Mouse (Mus musculus) kidney, postnatal 0 days (tissue): ENCODE measurements around the gene Liph. TPM values are rescaled to one million over a fixed set of nuclear protein-coding genes. Genes with fewer than 3 reads are reported as not detected.
"Not testable (repeated sequence)": the region's sequence is repeated elsewhere in the genome, so short reads cannot be mapped to it uniquely, and the experiment has no call there.

ENCODE experiments used
- ATAC-seq: fragments of 200-750 bp; cut with Nextera tagmentation; replicated peaks from 2 replicates; pipeline ENCODE4 v1.8.0; 2017; ENCODE audit warnings: low read depth, moderate number of reproducible peaks, moderate TSS enrichment, moderate library complexity; ENCODE audit not compliant: low FRiP score
- DNase-seq: peaks from one replicate; pipeline ENCODE4 v3.0.0-alpha.2; 2016; ENCODE audit warnings: low spot score
- H3K27ac ChIP-seq: fragments of 300-500 bp; sonication (generic); 2 replicates; pipeline ENCODE4 v1.5.1; 2014; ENCODE audit warnings: mild to moderate bottlenecking
- H3K27me3 ChIP-seq: fragments of 300-500 bp; sonication (generic); 2 replicates; pipeline ENCODE4 v1.6.1; 2014; ENCODE audit warnings: low read length, mixed read lengths; ENCODE audit not compliant: insufficient read depth
- H3K36me3 ChIP-seq: fragments of 300-500 bp; sonication (generic); 2 replicates; pipeline ENCODE4 v1.6.1; 2014; ENCODE audit warnings: low read length, mixed read lengths; ENCODE audit not compliant: insufficient read depth
- H3K4me1 ChIP-seq: fragments of 300-500 bp; sonication (generic); replicated peaks from 2 replicates; pipeline ENCODE4 v1.6.1; 2014; ENCODE audit warnings: antibody characterized with exemption, low read length, mixed read lengths; ENCODE audit not compliant: insufficient read depth
- H3K4me2 ChIP-seq: fragments of 300-500 bp; sonication (generic); 2 replicates; pipeline ENCODE4 v1.6.1; 2014; ENCODE audit warnings: mild to moderate bottlenecking, low read length, moderate library complexity, mixed read lengths
- H3K4me3 ChIP-seq: fragments of 300-500 bp; sonication (generic); replicated peaks from 2 replicates; pipeline ENCODE4 v1.5.1; 2014; ENCODE audit warnings: low read depth, low read length
- H3K9ac ChIP-seq: fragments of 300-500 bp; sonication (generic); 2 replicates; pipeline ENCODE4 v1.6.1; 2014; ENCODE audit warnings: low read depth, low read length
- H3K9me3 ChIP-seq: fragments of 300-500 bp; sonication (generic); replicated peaks from 2 replicates; pipeline ENCODE4 v1.6.1; 2016; ENCODE audit warnings: low read length, inconsistent platforms, mixed read lengths
- CTCF ChIP-seq: IDR thresholded peaks from 2 replicates; pipeline ENCODE4 v1.5.1; 2016; ENCODE audit warnings: antibody characterized with exemption, low read depth, mild to moderate bottlenecking, moderate library complexity
- WGBS: fragments of 180-500 bp; shearing (Covaris S2); extraction: QIAGEN DNeasy Blood & Tissue Kit; methylation state at CpG from one replicate; pipeline ENCODE4 v1.1.7; 2014; 5-methylcytosine and 5-hydroxymethylcytosine counted together
- polyA plus RNA-seq: library from polyadenylated mRNA; unstranded; fragments of >200 nt; fragmentation: Nextera tagmentation; extraction: Ambion mirVana; gene quantifications from 2 replicates; pipeline ENCODE4 v1.2.1, GENCODE M21; 2015

Liph gene
- polyA plus RNA-seq, 1 experiment from 2014 or later, result 1.0 TPM

DNA sequence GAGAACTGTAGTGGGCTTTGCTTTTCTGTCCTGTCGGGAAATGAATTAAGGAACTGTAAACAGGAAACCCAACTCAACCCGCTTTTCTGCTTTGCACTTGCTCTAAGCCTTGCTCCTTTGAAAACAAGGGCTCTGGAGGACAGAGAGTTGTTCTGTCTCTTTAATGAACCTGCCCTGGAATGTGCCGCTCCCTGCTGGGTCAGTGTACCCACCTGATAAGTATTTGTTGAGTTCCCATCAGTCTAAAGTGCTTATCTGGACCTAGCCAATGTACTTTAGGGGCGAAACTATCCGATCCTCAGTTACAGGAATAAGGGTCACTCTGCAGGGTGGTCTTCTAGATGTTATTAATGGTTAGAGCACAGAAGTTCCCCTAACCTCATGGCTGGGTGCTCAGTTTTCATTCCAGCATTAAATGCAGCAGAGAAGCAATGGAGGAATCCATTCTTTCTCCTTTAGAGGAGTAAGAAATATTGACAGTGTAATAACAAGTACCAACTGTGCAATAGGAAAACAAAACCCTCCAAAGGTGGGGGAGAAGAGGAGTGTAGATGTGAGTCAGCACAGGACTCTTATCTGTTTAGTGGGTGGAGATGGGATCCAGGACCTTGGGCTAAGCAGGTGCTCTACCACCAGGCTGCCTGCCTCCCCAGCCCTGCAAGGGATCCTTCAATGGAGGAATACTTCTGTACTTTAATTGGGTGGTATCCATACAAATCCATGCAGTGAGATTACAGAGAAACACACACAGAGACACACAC, 1.6 kb upstream of the Liph start:
- Histone ChIP-seq H3K4me1 (no peaks in the 10 kb centered on the region), H3K9me3 (no peaks in the 10 kb centered on the region), H3K4me2 (no peak overlapping the region), H3K27me3 (no peaks in the 10 kb centered on the region), H3K9ac (no peak overlapping the region), H3K4me3 (no peak overlapping the region), H3K36me3 (no peaks in the 10 kb centered on the region), H3K27ac (no peak overlapping the region)
- no peak for DNase-seq
- no peak for ATAC-seq
- TF ChIP-seq CTCF, result no peak
- 49% methylated on average over 5 of the region's 5 CpGs for WGBS

DNA sequence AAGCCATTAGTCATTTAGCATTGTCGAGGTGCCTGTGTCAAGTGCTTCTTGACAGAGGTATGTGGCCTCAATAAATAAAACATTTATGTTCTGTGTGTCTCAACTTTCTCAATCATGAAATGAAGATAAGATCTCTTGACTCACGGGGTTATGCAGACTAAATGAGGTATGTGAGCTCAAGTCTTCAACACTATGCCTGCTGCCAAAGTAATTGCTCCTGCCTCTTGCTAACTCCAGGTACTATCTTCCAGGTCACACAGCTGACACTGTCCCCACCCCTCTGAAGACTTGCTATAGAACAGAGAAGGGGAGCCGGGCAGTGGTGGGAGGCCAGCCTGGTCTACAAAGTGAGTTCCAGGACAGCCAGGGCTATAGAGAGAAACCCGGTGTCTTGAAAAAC, 939 bp upstream of the Liph start:
- Histone ChIP-seq H3K27ac (no peak overlapping the region), H3K36me3 (no peaks in the 10 kb centered on the region), H3K9me3 (no peaks in the 10 kb centered on the region), H3K4me3 (no peak overlapping the region), H3K4me1 (no peaks in the 10 kb centered on the region), H3K27me3 (no peaks in the 10 kb centered on the region), H3K4me2 (no peak overlapping the region), H3K9ac (no peak overlapping the region)
- 26% methylated on average over 4 of the region's 4 CpGs for WGBS
- no peak for DNase-seq
- no peak for TF ChIP-seq CTCF
- no peak for ATAC-seq

DNA sequence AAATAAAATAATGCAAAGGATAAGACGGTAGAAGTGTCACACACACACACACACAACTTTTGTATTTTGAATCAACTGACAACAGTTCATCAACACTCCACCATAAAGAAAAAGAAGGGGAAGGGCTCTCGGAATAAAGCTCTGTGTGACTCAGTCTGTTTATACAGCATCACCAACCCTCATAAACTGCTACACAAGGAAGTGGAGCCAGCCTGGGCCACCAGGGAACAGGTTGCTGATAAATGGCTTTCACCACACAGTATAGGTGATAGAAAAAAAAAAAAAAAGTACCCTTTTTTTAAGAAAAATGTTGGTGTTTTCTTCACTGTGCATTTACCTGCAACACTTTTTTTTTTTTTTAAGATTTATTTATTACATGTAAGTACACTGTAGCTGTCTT, 3.7 kb downstream of the Liph start:
- 77% methylated on average over 2 of the region's 2 CpGs for WGBS
- no peaks in the 10 kb centered on the region for H3K36me3 ChIP-seq
- ATAC-seq (no peak), DNase-seq (no peak)
- H3K4me3 ChIP-seq, result no peak overlapping the region
- H3K4me2 ChIP-seq, result no peak overlapping the region
- TF ChIP-seq CTCF, result no peak
- H3K9ac ChIP-seq, result no peak overlapping the region
- no peak overlapping the region for H3K27ac ChIP-seq
- H3K4me1 ChIP-seq, result no peaks in the 10 kb centered on the region
- H3K9me3 ChIP-seq, result no peaks in the 10 kb centered on the region
- no peaks in the 10 kb centered on the region for H3K27me3 ChIP-seq

DNA sequence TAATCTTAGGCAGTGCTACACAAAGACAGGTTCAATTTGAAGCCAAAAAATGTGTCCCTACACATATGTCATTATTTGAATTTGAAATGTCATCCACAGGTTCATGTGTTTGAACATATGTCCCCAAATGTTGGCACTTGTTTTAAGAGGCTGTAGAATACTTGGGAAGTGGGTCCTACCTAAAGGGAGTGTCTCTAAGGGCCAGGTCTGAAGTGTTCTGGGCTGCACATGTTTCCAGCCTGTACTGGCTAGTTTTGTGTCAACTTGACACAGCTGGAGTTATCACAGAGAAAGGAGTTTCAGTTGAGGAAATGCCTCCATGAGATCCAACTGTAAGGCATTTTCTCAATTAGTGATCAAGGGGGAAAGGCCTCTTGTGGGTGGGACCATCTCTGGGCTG, 4.6 kb downstream of the Liph start:
- not testable (repeated sequence) for H3K9me3 ChIP-seq, H3K27ac ChIP-seq, H3K36me3 ChIP-seq, ATAC-seq, H3K4me2 ChIP-seq, DNase-seq, H3K4me1 ChIP-seq, H3K9ac ChIP-seq, H3K4me3 ChIP-seq, H3K27me3 ChIP-seq

DNA sequence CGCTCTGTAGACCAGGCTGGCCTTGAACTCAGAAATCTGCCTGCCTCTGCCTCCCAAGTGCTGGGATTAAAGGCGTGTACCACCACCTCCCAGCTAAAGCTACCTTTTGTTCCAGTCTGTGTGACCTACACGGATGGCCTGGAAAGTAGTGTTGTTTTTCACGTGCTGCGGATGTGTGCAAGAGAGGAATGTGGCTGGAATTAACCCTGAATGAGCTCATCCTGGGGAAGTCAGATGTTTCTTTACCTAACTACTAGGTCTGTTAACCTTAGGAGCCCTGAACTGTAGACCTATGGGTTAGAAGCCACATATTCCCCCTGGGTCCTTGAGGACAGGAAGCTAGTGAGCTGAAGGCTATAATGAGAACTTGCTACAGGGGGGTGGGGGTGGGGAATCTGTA, 7.5 kb downstream of the Liph start:
- Histone ChIP-seq H3K4me2 (no peak overlapping the region), H3K9ac (no peak overlapping the region), H3K36me3 (no peaks in the 10 kb centered on the region), H3K27ac (no peak overlapping the region), H3K27me3 (no peaks in the 10 kb centered on the region), H3K4me1 (no peaks in the 10 kb centered on the region), H3K9me3 (no peaks in the 10 kb centered on the region), H3K4me3 (no peak overlapping the region)
- no peak for TF ChIP-seq CTCF
- ATAC-seq, result no peak
- WGBS, result 49% methylated on average over 5 of the region's 5 CpGs
- no peak for DNase-seq

DNA sequence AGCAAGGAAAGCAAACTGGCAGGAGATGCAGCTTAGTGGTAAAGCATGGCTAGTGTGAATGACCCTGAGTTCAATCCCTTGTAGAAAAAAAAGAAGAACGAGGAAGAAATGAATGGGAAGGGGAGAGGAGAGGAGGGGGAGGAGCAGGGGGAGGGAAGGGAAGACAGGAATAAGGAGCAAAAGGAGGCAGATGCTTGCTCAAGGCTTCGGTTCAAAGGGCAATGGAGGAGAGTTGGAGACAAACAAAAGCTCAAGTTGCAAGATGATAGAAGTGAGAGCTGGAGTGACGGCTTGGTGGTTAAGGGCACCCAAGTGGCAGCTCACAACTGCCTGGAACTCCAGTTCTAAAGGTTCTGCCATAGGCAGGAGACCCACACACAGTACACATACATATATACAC, 9.3 kb downstream of the Liph start:
- TF ChIP-seq CTCF, result no peak
- no peak overlapping the region for H3K4me3 ChIP-seq
- no peaks in the 10 kb centered on the region for H3K27me3 ChIP-seq
- H3K36me3 ChIP-seq, result no peaks in the 10 kb centered on the region
- no peak overlapping the region for H3K27ac ChIP-seq
- DNase-seq (no peak), ATAC-seq (no peak)
- H3K4me2 ChIP-seq, result no peak overlapping the region
- no peaks in the 10 kb centered on the region for H3K4me1 ChIP-seq
- WGBS, result 13% methylated on average over 3 of the region's 3 CpGs
- no peak overlapping the region for H3K9ac ChIP-seq
- no peaks in the 10 kb centered on the region for H3K9me3 ChIP-seq

DNA sequence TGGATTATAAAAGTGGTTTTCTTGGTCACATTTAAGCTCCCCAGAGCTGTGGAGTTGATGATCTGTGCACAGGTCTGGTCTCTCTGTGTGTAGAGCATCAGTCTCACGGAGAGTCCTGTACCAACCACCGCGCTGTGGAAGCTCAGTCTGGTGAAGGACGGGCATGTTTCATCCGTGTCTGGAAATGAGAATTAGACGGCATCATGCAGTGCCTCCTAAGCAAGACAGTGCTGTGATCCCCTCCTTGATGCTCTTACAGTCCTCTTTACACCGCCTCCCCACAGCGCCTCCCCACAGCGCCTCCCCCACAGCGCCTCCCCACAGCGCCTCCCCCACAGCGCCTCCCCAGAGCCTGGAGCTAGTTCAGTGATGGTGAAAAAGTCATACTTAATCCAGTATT, 11.4 kb downstream of the Liph start:
- Histone ChIP-seq H3K36me3 (no peaks in the 10 kb centered on the region), H3K27me3 (no peaks in the 10 kb centered on the region), H3K9me3 (no peaks in the 10 kb centered on the region), H3K4me1 (no peaks in the 10 kb centered on the region), H3K4me3 (no peak overlapping the region), H3K9ac (no peak overlapping the region), H3K27ac (no peak overlapping the region), H3K4me2 (no peak overlapping the region)
- no peak for DNase-seq
- ATAC-seq, result no peak
- WGBS, result 81% methylated on average over 12 of the region's 12 CpGs
- TF ChIP-seq CTCF, result no peak
